Mouse (Mus musculus) stomach, embryonic 16.5 days (tissue): Measurements from ENCODE around the gene Olfr525. TPM values are rescaled to one million over a fixed set of nuclear protein-coding genes. Genes with fewer than 3 reads are reported as not detected.

ENCODE experiments used
- ATAC-seq: fragments of 200-750 bp; cut with Nextera tagmentation; 2 replicates; pipeline ENCODE4 v1.8.0; 2017; ENCODE audit warnings: moderate number of reproducible peaks, moderate TSS enrichment; ENCODE audit not compliant: insufficient read depth, low FRiP score
- H3K27ac ChIP-seq: fragments of 300-500 bp; sonication (generic); 2 replicates; pipeline ENCODE4 v1.5.1; 2014; ENCODE audit warnings: low read length
- H3K27me3 ChIP-seq: fragments of 300-500 bp; sonication (generic); 2 replicates; pipeline ENCODE4 v1.6.1; 2014; ENCODE audit warnings: low read length, control low read depth, mixed read lengths; ENCODE audit not compliant: control insufficient read depth, insufficient read depth
- H3K36me3 ChIP-seq: fragments of 300-500 bp; sonication (generic); 2 replicates; pipeline ENCODE4 v1.6.1; 2014; ENCODE audit warnings: low read length; ENCODE audit not compliant: control insufficient read depth, insufficient read depth
- H3K4me1 ChIP-seq: fragments of 300-500 bp; sonication (generic); 2 replicates; pipeline ENCODE4 v1.6.1; 2014; ENCODE audit warnings: low read length, control low read depth, mixed read lengths; ENCODE audit not compliant: control insufficient read depth, insufficient read depth
- H3K4me2 ChIP-seq: fragments of 300-500 bp; sonication (generic); 2 replicates; pipeline ENCODE4 v1.6.1; 2014; ENCODE audit warnings: low read depth, low read length, mixed read lengths
- H3K4me3 ChIP-seq: fragments of 300-500 bp; sonication (generic); replicated peaks from 2 replicates; pipeline ENCODE4 v1.5.1; 2014; ENCODE audit warnings: mild to moderate bottlenecking, low read length
- H3K9ac ChIP-seq: fragments of 300-500 bp; sonication (generic); 2 replicates; pipeline ENCODE4 v1.6.1; 2014; ENCODE audit warnings: low read length
- H3K9me3 ChIP-seq: fragments of 300-500 bp; sonication (generic); replicated peaks from 2 replicates; pipeline ENCODE4 v1.6.1; 2016; ENCODE audit warnings: low read length, control low read depth; ENCODE audit not compliant: control insufficient read depth
- WGBS: fragments of 180-500 bp; shearing (Covaris S2); extraction: QIAGEN DNeasy Blood & Tissue Kit; methylation state at CpG from one replicate; pipeline ENCODE4 v1.1.7; 2014; 5-methylcytosine and 5-hydroxymethylcytosine counted together
- polyA plus RNA-seq: library from polyadenylated mRNA; unstranded; fragments of >200 nt; fragmentation: Nextera tagmentation; extraction: Ambion mirVana; gene quantifications from 2 replicates; pipeline ENCODE4 v1.2.1, GENCODE M21; 2015

The Olfr525 gene
- not detected in 2 replicates for polyA plus RNA-seq

DNA sequence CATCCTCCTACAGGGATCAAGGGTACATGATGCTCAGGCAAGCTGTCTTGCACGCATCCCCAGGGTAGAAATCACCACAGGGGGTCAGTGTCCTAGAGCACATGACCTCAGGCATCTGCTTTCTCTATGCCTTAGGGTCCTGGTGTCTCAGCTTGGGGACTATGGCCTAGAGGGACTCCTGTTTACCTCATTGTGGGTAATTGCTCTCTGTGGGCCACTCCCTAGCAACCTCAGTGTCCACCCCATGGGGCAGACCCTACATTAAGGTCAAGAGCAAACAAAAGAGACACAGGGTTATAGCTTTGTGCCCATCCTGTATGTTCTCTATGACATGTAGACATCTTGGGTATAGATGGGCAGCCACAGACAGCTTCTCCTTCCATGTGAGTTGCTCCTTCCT, at the start of gene Olfr525:
Gene Olfr525, plus strand, starts transcription at position 301 of the 400 bp plus-strand sequence.
- no peaks in the 10 kb centered on the region for H3K9me3 ChIP-seq
- H3K9ac ChIP-seq = no peak within 1 kb of the TSS
- H3K27me3 ChIP-seq = no peaks in the 10 kb centered on the region
- H3K27ac ChIP-seq = no peak within 1 kb of the TSS
- no peak within 1 kb of the TSS for H3K4me3 ChIP-seq
- H3K4me1 ChIP-seq = no peaks in the 10 kb centered on the region
- H3K36me3 ChIP-seq = no peaks in the 10 kb centered on the region
- no peak within 1 kb of the TSS for H3K4me2 ChIP-seq
- ATAC-seq = no peak
- 62% methylated on average over 1 of the region's 1 CpGs for WGBS

GRCm38 (mm10) chr7:140295746-140296145, 24.9 kb upstream of the Olfr525 start:
- Histone ChIP-seq H3K4me2 (no peak overlapping the region), H3K27ac (no peak overlapping the region), H3K27me3 (no peaks in the 10 kb centered on the region), H3K36me3 (no peaks in the 10 kb centered on the region), H3K4me1 (no peaks in the 10 kb centered on the region), H3K4me3 (no peak overlapping the region), H3K9me3 (no peaks in the 10 kb centered on the region), H3K9ac (no peak overlapping the region)
- WGBS = 83% methylated on average over 9 of the region's 9 CpGs
- no peak for ATAC-seq

DNA sequence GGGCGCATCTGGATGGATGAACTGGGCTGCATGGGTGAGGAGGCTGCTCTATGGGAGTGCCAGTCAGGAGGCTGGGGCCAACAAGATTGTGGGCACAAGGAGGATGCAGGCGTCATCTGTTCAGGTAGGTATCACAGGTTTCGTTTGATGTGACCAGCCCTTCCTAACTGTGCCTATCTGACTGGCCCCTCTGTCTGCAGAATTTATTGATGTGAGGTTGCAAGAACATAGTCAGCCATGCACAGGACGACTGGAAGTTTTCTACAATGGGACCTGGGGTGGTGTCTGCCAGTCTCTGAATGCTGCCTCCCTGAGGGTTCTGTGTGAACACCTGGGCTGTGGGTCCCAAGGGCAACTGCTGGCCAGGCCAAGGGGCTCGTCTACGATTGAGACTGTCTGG, 23.8 kb upstream of the Olfr525 start:
- no peak overlapping the region for H3K9ac ChIP-seq
- 76% methylated on average over 6 of the region's 6 CpGs for WGBS
- no peaks in the 10 kb centered on the region for H3K9me3 ChIP-seq
- H3K27ac ChIP-seq = no peak overlapping the region
- H3K4me3 ChIP-seq = no peak overlapping the region
- H3K4me1 ChIP-seq = no peaks in the 10 kb centered on the region
- no peaks in the 10 kb centered on the region for H3K36me3 ChIP-seq
- no peak overlapping the region for H3K4me2 ChIP-seq
- no peak for ATAC-seq
- H3K27me3 ChIP-seq = no peaks in the 10 kb centered on the region

DNA sequence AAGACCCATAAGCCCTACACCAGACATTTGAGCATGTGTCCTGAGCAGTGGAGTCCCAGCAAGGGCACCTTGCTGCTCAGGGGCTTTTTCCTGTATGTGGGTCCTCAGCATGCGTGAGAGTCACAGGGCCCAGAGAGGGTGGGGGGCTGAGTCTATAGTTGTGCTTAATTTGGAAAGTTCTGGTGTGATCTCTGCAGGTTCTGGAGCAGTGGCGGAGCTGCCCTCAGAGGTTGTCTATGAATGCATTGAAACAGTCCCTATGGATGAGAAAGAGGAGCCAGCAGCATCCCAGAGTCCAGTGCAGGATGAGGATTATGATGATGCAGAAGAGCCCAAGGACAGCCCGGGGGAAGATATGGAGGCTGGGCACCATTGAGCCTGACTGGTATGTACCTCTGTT, 21.2 kb upstream of the Olfr525 start:
- WGBS = 90% methylated on average over 3 of the region's 3 CpGs
- Histone ChIP-seq H3K9me3 (no peaks in the 10 kb centered on the region), H3K36me3 (no peaks in the 10 kb centered on the region), H3K4me1 (no peaks in the 10 kb centered on the region), H3K27ac (no peak overlapping the region), H3K9ac (no peak overlapping the region), H3K4me2 (no peak overlapping the region), H3K27me3 (no peaks in the 10 kb centered on the region), H3K4me3 (no peak overlapping the region)
- ATAC-seq = no peak

DNA sequence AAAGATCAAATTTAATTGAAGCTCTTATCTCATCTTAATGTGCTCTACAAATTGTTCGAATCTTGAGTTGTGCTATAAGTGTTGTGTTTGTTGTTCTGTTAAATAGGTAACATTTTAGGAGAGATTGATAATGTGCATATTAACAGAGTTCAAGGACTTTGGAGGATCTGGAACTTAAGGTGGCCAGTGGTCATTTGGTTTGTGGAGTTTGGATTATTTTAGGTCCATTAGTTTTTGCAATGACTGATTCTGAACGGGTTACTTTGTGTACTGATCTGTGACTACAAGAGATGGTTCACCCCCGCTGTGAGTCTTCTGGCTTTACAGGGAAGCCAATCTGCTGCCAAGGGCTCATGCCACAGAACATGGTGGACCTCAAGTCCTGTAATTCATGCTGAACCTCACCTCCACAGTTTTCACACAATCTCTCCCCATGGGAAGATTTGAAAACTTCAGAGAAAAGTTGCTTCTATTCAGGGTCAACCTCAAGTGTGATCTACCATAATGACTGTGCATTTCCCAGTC, 735 bp upstream of the Olfr525 start:
- Histone ChIP-seq H3K27ac (no peak overlapping the region), H3K9me3 (no peaks in the 10 kb centered on the region), H3K4me1 (no peaks in the 10 kb centered on the region), H3K27me3 (no peaks in the 10 kb centered on the region), H3K4me3 (no peak overlapping the region), H3K4me2 (no peak overlapping the region), H3K9ac (no peak overlapping the region), H3K36me3 (no peaks in the 10 kb centered on the region)
- 87% methylated on average over 3 of the region's 3 CpGs for WGBS
- no peak for ATAC-seq

GRCm38 (mm10) chr7:140321135-140321534, 477 bp downstream of the Olfr525 start:
- no peaks in the 10 kb centered on the region for H3K4me1 ChIP-seq
- H3K4me2 ChIP-seq = no peak overlapping the region
- H3K27ac ChIP-seq = no peak overlapping the region
- no peak for ATAC-seq
- H3K4me3 ChIP-seq = no peak overlapping the region
- no peak overlapping the region for H3K9ac ChIP-seq
- no peaks in the 10 kb centered on the region for H3K9me3 ChIP-seq
- no peaks in the 10 kb centered on the region for H3K27me3 ChIP-seq
- H3K36me3 ChIP-seq = no peaks in the 10 kb centered on the region

GRCm38 (mm10) chr7:140329766-140330304, 9.2 kb downstream of the Olfr525 start:
- Histone ChIP-seq H3K4me1 (no peaks in the 10 kb centered on the region), H3K4me3 (no peak overlapping the region), H3K4me2 (no peak overlapping the region), H3K9ac (no peak overlapping the region), H3K27me3 (no peaks in the 10 kb centered on the region), H3K36me3 (no peaks in the 10 kb centered on the region), H3K9me3 (no peaks in the 10 kb centered on the region), H3K27ac (no peak overlapping the region)
- ATAC-seq = no peak
- 39% methylated on average over 1 of the region's 1 CpGs for WGBS

DNA sequence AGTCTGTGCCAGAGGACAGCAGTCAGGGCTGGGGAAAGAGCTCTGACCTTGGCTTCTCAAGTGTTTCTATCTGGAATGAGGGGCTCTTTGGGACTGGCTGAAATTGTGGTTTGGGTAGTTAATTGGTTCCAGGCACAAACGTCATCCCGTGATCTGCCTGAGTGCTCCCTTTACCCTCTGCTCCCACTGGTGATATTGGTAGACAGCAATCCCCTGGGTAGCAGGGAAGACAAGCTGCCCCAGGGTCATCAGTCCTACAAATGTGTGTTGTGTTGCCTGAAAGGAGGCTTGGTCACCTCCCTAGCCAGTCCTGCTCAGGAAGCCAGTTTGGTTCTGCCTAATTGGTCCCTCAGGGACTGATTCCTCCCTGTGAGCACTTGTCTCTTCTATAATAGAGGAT, 13.1 kb downstream of the Olfr525 start, which contains the start of gene Olfr527:
Gene Olfr527, plus strand, starts transcription at position 301 of the 400 bp plus-strand sequence.
- H3K4me1 ChIP-seq = no peaks in the 10 kb centered on the region
- H3K27ac ChIP-seq = no peak within 1 kb of the TSS
- no peak within 1 kb of the TSS for H3K4me3 ChIP-seq
- H3K27me3 ChIP-seq = no peaks in the 10 kb centered on the region
- H3K4me2 ChIP-seq = no peak within 1 kb of the TSS
- no peak within 1 kb of the TSS for H3K9ac ChIP-seq
- no peaks in the 10 kb centered on the region for H3K9me3 ChIP-seq
- no peaks in the 10 kb centered on the region for H3K36me3 ChIP-seq
- 73% methylated on average over 2 of the region's 2 CpGs for WGBS
- no peak for ATAC-seq

DNA sequence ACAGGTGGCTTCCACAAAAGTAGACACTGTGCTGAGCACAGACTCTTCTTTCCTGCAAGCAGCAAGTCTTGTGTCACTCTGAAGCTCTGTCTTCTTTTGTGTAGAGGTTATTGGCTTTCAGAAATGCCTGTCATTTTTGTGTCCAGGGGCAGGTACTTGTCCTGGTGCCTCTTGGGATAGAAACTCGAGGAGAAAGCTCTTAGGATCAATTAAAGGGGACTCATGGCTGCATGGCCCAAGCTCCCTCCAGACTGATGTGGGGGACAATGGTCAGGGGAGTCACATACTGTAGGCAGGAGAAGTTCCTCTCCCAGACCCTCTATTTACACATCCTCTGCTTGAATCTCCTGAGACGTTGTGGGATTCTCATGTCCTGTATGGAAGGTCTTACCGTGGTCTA, 40.9 kb downstream of the Olfr525 start, which contains the start of gene Olfr60:
Gene Olfr60, minus strand, starts transcription at position 101 of the 400 bp plus-strand sequence.
- Histone ChIP-seq H3K9ac (no peak within 1 kb of the TSS), H3K27ac (no peak within 1 kb of the TSS), H3K36me3 (no peaks in the 10 kb centered on the region), H3K4me1 (no peaks in the 10 kb centered on the region), H3K27me3 (no peaks in the 10 kb centered on the region), H3K9me3 (no peaks in the 10 kb centered on the region), H3K4me3 (no peak within 1 kb of the TSS), H3K4me2 (no peak within 1 kb of the TSS)
- WGBS = 69% methylated on average over 3 of the region's 3 CpGs
- no peak for ATAC-seq
